Mouse (Mus musculus): ENCODE data around the gene Acsl4.
A peak's percentile ranks its signal among the peaks of the same experiment; 100 is the strongest.

Gene Acsl4

DNA sequence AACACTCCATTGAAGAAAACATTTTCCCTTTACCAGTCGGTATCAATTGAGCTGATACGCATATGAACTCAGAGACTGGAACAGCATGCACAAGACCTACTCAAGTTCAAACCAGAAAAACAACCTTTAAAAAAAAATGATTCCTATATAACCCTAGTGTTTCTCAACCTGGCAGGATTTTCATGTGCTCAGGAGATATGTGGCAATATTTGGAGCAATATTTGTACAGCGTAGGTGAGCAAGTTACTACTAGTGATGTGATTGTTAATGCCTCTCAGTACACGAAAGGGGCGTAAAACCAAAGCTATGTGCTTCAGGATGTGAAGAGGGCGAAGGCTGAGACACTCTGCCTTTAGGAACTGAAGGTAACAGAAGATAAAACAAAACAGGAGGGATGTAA is 54.1 kb downstream of the Acsl4 start:
- DNase-seq = no peak

DNA sequence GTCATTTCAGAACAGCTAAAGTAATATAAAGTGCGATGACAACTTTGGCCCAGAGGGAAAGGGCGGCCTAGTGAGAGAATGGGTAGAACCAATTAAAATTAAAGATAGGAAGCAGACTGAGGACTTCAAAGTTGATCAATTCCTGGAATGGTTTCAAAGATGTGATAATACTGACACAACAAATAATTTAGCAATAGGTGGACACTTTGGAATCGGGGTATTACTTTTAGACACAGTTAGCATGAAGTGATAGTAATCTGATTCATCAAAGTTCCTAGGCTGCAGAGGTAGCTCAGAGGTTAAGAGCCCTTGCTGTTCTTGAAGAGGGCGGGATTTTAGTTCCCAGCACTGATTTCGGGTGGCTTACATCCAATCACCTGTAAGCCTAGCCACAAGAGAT is 54.8 kb downstream of the Acsl4 start:
- DNase-seq = no peak

DNA sequence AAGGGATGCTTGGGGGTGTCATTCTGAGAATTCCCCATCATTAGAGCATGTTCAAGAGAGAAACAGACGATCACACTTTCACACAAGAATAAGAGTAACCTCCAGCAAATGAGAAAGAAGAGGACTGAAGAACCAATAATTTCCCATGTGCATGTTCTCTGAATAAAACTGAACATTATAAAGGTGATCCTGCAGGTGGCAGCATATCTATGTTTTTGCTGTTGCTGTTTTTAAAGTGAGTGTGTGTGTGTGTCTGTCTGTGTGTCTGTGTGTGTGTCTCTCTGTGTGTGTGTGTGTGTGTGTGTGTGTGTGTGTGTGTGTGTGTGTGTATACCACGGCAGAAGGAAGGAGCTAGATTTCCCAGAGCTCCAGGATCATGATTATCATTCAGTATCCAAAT is 64.6 kb downstream of the Acsl4 start:
- DNase-seq = peak; percentile 7

DNA sequence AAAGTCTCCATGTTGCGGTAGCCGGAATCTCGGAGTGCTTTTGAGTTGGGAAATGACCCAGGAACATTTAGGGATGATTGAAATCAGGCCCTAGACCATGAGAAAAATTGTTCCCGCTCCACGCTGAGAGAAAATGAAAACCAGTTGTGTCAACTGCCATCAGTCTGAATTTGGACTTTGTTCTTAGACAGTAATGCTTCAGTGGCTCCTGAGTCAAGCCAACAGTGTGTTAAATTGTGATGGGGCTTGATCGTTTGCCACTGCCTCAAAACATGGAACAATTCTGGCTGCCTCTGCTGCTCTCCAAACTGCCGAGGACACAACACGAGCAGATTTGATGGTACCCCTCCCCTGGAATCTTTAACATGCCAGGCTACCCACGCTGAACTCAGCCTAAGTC is 74.2 kb downstream of the Acsl4 start:
- DNase-seq = no peak

DNA sequence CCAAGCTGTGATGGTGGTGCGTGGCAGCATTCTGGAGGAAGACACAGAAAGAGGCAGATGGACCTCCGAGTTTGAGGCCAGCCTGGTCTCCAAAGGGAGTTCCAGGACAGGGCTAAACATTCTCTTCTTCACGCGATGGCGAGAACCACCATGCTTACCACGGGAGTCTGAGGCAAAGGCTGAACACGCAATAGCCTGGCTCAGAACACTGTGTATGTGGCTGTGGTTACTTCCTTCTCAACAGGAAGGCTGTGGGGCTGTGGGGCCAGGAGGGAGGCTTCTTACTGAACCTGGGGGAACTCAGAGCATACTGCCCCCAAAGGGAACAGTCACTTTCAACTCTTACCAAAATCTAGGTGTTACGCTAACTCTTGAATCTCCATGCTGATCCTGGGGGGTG is 75.1 kb downstream of the Acsl4 start:
- DNase-seq = peak; percentile 6

DNA sequence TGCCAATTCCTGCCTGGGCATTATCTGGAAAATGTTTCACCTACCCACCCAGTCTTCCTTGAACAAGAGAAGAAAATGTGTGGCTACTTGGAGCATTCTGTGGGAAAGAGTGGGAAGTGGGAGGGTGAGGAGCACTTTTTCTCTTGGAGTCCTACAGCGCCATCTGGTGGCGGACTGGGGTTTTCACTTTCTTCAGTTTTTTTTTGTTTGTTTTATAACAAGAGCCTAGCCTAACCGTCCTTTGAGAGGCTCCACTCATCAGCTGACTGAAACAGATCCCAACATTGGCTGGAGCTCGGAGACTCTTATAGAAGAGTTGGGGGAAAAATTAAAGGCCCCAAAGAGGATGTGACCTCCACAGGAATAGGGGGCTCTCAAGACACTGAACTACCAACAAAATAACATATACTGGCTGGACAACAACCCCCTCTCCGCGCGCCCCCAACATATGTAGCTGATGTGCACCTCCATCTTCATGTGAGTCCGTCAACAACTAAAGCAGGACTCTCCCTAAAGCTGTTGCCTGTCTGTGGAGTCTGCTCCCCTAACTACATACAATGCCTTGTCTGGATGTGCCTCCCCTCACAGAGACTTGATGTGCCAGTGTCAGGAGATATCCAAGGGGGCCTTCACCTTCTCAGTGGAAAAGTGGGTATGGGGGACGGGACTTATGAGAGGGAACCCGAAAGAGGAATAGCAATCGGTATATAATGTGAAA is 75.9 kb downstream of the Acsl4 start:
- peak; percentile 40 for DNase-seq

DNA sequence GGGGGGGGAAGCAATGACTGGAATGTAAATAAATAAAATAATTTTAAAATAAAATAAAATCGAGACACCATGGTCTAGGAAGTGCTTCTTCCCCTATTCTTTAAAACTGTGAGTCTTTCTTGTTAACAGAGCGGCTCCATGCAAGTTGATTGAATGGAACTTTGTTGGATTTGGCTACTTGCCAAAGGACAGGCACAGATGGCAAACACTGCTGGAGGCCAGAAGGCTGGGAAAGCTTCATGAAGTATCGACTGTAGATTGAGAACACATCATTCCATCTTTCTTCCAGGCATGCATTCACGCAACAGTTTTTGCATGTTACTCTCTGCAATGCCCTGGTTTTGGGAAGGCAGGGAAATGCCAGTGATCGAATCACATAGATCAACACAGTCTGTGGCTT is 79.9 kb downstream of the Acsl4 start:
- DNase-seq = no peak

DNA sequence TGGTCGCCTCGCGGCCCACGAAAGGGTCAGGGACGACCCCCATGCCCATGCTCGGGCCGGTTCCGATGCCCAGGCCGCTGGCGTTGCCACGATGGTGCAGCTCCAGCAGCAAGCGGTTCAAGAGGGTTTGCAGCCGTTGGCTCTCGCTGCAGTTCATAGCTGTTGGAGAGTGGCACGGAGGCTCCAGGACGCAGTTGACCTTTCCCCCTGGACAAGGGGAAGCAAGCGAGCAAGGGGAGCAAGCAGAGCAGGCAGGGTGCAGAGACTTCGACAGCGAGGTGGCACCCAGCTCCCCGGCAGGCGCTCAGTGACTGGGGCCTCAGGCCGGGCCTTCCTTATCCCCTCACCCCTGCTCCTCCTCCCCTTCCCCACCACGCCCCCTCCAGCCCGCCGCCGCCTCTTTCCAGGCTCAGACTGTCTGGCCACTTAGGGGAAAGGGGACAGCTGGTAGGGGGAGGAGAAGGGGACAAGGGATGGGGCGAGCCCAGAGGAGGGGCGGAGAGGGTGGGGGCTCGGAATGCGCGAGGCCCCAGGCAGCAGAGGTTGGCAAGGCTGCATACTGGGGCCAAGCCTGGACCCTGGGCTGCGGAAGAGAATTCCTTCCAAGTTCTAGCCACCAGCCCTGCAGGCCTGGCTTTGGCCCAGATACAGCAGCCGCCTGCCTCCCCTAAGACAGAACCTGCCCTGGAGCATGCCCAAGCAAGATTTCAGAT is 84.3 kb downstream of the Acsl4 start, which contains the start of gene Kcne1l:
TSS of gene Kcne1l (minus strand) at position 426 of the 713 bp plus-strand sequence.
- DNase-seq = no peak

DNA sequence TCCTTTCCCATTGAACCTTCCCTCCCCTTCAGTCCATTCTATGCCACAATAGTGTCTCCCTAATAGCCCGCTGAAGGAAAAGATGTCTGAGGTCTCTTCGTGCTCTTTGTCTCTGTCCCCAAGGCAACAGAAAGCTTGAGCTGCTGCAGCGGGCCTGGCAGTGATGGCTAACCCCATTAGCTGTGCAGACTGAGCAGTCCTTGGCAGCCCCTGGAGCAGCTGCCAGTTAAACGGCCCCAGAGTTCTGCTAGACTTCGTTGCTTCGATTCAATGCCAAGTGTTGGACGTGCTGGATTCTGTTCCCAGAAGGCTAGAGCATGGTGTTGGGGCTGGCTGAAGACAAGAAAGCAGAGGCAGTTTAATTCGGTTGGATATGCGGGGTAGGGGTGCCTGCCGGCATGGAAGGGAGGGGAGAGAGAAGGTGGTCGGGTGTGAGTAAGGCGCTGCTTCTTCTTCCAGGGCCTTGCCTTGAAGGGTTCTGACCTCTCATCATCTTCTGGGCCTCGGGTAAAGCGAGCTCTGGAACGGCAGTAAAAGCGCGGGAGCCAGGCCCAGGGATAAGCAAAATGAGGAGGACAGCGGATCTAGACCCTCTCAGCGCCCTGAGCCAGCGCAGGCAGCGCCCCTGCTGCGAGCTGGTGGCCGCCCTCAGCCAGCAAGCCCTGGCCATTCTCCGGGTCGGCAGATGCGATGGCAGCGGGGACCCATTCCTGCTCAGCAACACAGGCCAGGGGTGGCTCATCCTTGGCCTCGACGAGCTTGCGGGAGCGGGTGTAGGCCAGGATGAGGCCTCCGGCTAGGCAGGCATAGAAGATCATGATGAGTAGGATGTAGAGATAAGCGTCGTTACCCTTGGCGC is 85.1 kb downstream of the Acsl4 start:
- DNase-seq = no peak

DNA sequence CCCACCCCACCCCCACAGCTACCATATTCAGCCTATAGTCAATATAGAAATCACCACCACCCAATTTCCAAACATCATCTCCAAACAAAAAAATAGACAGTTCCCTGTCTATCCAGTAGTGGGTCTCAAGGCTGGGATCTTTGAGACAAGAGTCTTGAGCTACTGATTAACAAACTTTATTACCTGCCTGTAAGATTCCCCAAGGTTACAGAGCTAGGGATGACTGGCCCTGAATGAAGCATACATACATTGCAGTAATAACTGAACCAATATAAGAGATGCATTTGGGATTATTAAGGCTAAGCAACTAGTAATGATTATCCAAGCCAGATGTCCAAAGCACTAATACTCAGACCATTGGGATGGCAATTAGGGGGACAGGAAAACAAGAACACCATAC is 85.7 kb downstream of the Acsl4 start:
- DNase-seq = no peak

DNA sequence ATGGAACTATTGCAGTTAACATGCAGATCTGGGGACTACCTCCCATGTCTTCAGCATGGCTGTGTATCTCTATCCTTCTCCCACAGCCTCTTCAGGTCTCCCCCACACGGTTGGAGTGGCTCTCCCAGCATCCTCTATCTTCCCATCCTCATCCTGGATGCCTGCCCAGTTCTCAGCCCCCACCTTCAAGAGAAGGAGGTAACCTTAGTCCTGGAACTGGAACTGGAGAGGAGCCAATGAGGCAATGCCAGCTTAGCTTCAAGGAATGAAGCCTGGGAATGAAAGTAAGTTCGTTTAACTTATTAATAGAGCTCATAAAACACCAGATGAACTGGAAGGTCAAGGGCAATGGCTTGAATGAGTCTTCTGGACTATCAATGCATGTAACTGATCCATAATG is 86.9 kb downstream of the Acsl4 start:
- no peak for DNase-seq

DNA sequence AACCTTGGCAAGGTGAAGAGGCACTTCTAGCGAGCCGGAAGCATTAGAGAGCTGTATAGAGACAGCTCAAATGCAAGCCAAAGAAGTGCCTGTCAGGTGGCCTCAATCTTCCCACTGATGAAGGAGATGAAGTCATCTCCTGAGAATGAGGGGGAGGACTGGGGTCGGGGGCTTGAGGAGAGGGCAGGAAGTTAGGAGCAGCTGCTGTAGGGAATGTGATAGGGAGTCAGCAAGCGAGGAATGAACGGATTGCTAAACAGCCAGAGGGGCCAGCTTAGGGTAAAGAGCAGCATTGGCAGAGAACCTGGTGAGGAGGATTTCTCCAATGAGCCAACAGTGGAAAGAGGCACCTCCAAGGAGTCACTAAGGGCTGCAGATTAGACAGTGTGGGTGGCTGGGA is 104.4 kb downstream of the Acsl4 start:
- DNase-seq = no peak

DNA sequence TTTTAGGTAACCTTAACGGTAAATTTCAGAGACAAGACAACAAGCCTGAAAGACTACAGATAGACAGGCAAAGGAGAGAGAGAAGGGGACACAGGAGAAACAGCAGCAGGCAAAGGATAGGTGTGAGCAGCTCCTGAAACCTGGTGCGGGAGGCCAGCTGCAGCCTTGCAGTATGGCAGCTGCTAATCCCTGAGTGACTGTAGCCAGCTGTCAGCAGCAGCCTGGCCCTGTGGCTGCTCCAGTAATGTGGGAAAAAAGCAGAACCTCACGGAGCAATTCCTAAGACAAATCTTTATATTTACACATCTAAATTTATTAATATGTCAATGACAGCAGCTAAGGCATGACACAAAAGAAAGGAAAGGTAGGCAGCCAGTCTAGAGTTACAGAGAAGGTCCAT is 113.8 kb downstream of the Acsl4 start:
- DNase-seq = no peak

DNA sequence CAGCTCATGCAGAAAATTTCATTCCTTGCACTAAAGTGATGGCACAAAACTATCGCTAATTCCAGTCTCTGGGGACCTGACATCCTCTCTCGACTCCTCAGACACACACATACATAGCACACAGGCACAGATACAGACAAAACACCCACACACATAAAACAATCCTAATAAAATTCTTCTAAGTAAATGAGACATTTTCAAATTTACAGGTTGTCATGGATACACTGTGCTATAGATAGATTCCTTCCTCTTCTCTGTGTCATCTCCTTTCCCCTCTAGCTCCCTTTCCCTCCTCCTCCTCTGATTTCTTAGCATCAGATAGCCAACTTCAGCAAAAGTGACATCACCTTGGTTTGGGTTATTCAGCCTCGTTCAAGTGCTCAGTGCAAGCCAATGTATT is 114.3 kb downstream of the Acsl4 start:
- DNase-seq = no peak
